Mouse (Mus musculus) neural tube, embryonic 15.5 days (tissue): Measurements from ENCODE around the gene Olfr115. TPM values are rescaled to one million over a fixed set of nuclear protein-coding genes. Genes with fewer than 3 reads are reported as not detected.

Experiments
- ATAC-seq: fragments of 200-750 bp; cut with Nextera tagmentation; 2 replicates; pipeline ENCODE4 v1.8.0; 2017; ENCODE audit warnings: mild to moderate bottlenecking, moderate TSS enrichment, moderate library complexity; ENCODE audit not compliant: low FRiP score
- H3K27ac ChIP-seq: fragments of 300-500 bp; sonication (generic); replicated peaks from 2 replicates; pipeline ENCODE4 v1.5.1; 2015; ENCODE audit warnings: mild to moderate bottlenecking, inconsistent platforms
- H3K27me3 ChIP-seq: fragments of 300-500 bp; sonication (generic); replicated peaks from 2 replicates; pipeline ENCODE4 v1.6.1; 2015; ENCODE audit warnings: inconsistent platforms
- H3K36me3 ChIP-seq: fragments of 300-500 bp; sonication (generic); 2 replicates; pipeline ENCODE4 v1.6.1; 2015; ENCODE audit warnings: inconsistent platforms
- H3K4me1 ChIP-seq: fragments of 300-500 bp; sonication (generic); 2 replicates; pipeline ENCODE4 v1.6.1; 2015; ENCODE audit warnings: inconsistent platforms
- H3K4me2 ChIP-seq: fragments of 300-500 bp; sonication (generic); 2 replicates; pipeline ENCODE4 v1.6.1; 2015; ENCODE audit warnings: inconsistent platforms, mild to moderate bottlenecking, moderate library complexity
- H3K4me3 ChIP-seq: fragments of 300-500 bp; sonication (generic); replicated peaks from 2 replicates; pipeline ENCODE4 v1.5.1; 2015; ENCODE audit warnings: mild to moderate bottlenecking, inconsistent platforms
- H3K9ac ChIP-seq: fragments of 300-500 bp; sonication (generic); replicated peaks from 2 replicates; pipeline ENCODE4 v1.6.1; 2015; ENCODE audit warnings: mild to moderate bottlenecking, inconsistent platforms
- H3K9me3 ChIP-seq: fragments of 300-500 bp; sonication (generic); replicated peaks from 2 replicates; pipeline ENCODE4 v1.6.1; 2016; ENCODE audit warnings: inconsistent platforms
- WGBS: fragments of 180-500 bp; shearing (Covaris S2); methylation state at CpG from one replicate; pipeline ENCODE4 v1.1.7; 2015; ENCODE audit warnings: mixed read lengths; 5-methylcytosine and 5-hydroxymethylcytosine counted together
- polyA plus RNA-seq: library from polyadenylated mRNA; unstranded; fragments of >200 nt; fragmentation: Nextera tagmentation; extraction: Ambion mirVana; gene quantifications from 2 replicates; pipeline ENCODE4 v1.2.1, GENCODE M21; 2015

Gene Olfr115
- not detected in 2 replicates for polyA plus RNA-seq

GRCm38 (mm10) chr17:37627009-37627408 is at the start of gene Olfr115, which contains the start of gene Olfr116:
Gene Olfr115, minus strand, starts transcription at chr17:37627109.
Gene Olfr116, minus strand, starts transcription at chr17:37627199.
- H3K4me2 ChIP-seq = no peak within 1 kb of the TSS
- H3K4me3 ChIP-seq = no peak within 1 kb of the TSS
- 81% methylated on average over 2 of the region's 2 CpGs for WGBS
- H3K9me3 ChIP-seq = no peaks in the 10 kb centered on the region
- no peak for ATAC-seq
- no peaks in the 10 kb centered on the region for H3K27me3 ChIP-seq
- H3K4me1 ChIP-seq = no peaks in the 10 kb centered on the region
- H3K9ac ChIP-seq = no peak within 1 kb of the TSS
- no peak within 1 kb of the TSS for H3K27ac ChIP-seq
- H3K36me3 ChIP-seq = no peaks in the 10 kb centered on the region

DNA sequence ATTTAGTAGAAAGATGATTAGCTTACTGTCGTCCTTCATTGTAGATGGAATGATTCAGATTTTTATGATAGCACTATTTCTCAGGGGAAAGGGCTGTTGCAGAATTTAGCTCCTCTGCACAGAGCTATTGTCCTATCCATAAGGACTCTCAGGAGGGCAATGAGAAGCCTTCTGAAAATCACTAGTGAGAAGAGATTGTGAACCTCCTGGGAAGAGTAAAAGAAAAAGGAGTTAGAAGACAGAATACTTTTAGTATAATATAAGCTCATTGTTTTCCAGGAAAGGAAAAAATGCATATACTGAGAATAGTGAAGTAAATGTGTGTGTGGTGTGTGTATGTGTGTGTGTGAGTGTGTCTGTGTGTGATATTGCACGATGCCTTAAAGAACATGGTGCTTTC is 39.8 kb upstream of the Olfr115 start, which contains the start of gene Olfr118:
TSS of gene Olfr118 (plus strand) at position 301 of the 400 bp plus-strand sequence.
- Histone ChIP-seq H3K27ac (no peak within 1 kb of the TSS), H3K9ac (no peak within 1 kb of the TSS), H3K4me1 (no peaks in the 10 kb centered on the region), H3K4me3 (no peak within 1 kb of the TSS), H3K9me3 (no peaks in the 10 kb centered on the region), H3K36me3 (no peaks in the 10 kb centered on the region), H3K4me2 (no peak within 1 kb of the TSS), H3K27me3 (no peaks in the 10 kb centered on the region)
- no peak for ATAC-seq
- WGBS = 75% methylated on average over 2 of the region's 2 CpGs

DNA sequence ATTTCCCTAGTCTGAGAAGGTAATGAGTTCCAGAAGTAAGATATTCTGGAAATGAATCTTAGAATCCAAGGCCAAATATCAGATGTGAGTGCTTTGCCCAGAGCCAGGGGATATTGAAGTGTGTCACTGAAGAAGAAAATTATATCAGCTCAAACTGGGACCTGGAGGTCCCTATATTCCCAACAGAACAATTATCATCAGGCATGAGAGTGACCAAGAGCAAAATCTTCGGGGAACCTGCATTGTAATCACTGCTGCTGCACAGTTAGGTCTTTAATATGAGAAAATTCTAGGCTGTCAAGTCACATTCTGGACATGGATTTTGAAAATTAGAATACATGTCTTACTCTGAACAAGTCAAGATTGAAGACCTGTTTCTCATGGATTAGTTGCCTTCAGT is 36.8 kb upstream of the Olfr115 start, which contains the start of gene Olfr117:
TSS of gene Olfr117 (minus strand) at position 101 of the 400 bp plus-strand sequence.
- Histone ChIP-seq H3K9ac (no peak within 1 kb of the TSS), H3K4me1 (no peaks in the 10 kb centered on the region), H3K27ac (no peak within 1 kb of the TSS), H3K4me2 (no peak within 1 kb of the TSS), H3K4me3 (no peak within 1 kb of the TSS), H3K36me3 (no peaks in the 10 kb centered on the region), H3K27me3 (no peaks in the 10 kb centered on the region), H3K9me3 (no peaks in the 10 kb centered on the region)
- no peak for ATAC-seq
- WGBS = 62% methylated on average over 1 of the region's 1 CpGs

DNA sequence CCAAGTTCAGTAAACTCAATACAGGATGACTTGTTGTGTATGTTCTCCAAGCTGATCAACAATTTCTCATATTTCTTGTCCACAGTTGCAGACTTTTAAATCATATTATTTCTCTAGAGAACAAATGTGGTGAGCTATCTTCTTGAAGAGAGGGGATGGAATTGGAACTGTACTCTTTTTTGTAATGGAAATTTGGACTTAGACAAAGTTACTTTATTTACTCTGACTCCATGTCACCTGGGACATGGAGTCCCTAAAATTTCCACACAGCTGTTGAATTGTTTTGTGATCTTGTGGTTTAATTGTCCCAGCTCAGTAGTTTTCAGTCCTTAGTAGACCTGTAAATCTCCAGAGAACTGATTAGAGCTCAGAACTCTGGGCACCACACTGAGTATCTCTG is 34.3 kb downstream of the Olfr115 start, which contains the start of gene Olfr114:
TSS of gene Olfr114 (minus strand) at position 101 of the 400 bp plus-strand sequence.
- no peaks in the 10 kb centered on the region for H3K27me3 ChIP-seq
- no peak for ATAC-seq
- H3K36me3 ChIP-seq = no peaks in the 10 kb centered on the region
- H3K27ac ChIP-seq = no peak within 1 kb of the TSS
- no peaks in the 10 kb centered on the region for H3K9me3 ChIP-seq
- no peaks in the 10 kb centered on the region for H3K4me1 ChIP-seq
- no peak within 1 kb of the TSS for H3K9ac ChIP-seq
- no peak within 1 kb of the TSS for H3K4me2 ChIP-seq
- H3K4me3 ChIP-seq = no peak within 1 kb of the TSS

- H3K27me3 ChIP-seq = no peaks in the 10 kb centered on the region
- H3K27ac ChIP-seq = no peak within 1 kb of the TSS
- no peak within 1 kb of the TSS for H3K4me3 ChIP-seq
- H3K9me3 ChIP-seq = no peaks in the 10 kb centered on the region
- ATAC-seq = no peak
- no peaks in the 10 kb centered on the region for H3K36me3 ChIP-seq
- H3K4me2 ChIP-seq = no peak within 1 kb of the TSS
- H3K4me1 ChIP-seq = no peaks in the 10 kb centered on the region
- H3K9ac ChIP-seq = no peak within 1 kb of the TSS
Measured at GRCm38 (mm10) chr17:37577563-37577962, 49.3 kb downstream of the Olfr115 start, which contains the start of gene Olfr113. Gene Olfr113, minus strand, starts transcription at chr17:37577663.

GRCm38 (mm10) chr17:37569351-37569750 is 57.6 kb downstream of the Olfr115 start, which contains the start of gene Olfr112:
Gene Olfr112, minus strand, starts transcription at chr17:37569451.
- no peak within 1 kb of the TSS for H3K27ac ChIP-seq
- ATAC-seq = no peak
- no peaks in the 10 kb centered on the region for H3K4me1 ChIP-seq
- no peaks in the 10 kb centered on the region for H3K36me3 ChIP-seq
- H3K4me2 ChIP-seq = no peak within 1 kb of the TSS
- no peak within 1 kb of the TSS for H3K9ac ChIP-seq
- H3K27me3 ChIP-seq = no peaks in the 10 kb centered on the region
- no peaks in the 10 kb centered on the region for H3K9me3 ChIP-seq
- H3K4me3 ChIP-seq = no peak within 1 kb of the TSS

Other genes starting within 250 kb of the Olfr115 start
- not detected in 2 replicates for gene Olfr105-ps, start 248.1 kb downstream of the Olfr115 start, polyA plus RNA-seq
- not detected in 2 replicates for gene Olfr106-ps, start 236.7 kb downstream of the Olfr115 start, polyA plus RNA-seq
- gene Olfr107, start 227.9 kb downstream of the Olfr115 start, polyA plus RNA-seq = 0.04 TPM in 1 of 2 replicates, not detected in the other
- not detected in 2 replicates for gene Olfr108, start 181.6 kb downstream of the Olfr115 start, polyA plus RNA-seq
- gene Olfr109, start 168.2 kb downstream of the Olfr115 start, polyA plus RNA-seq = not detected in 2 replicates
- 0.73 TPM in 1 of 2 replicates, not detected in the other for gene H2-M2, start 143.6 kb downstream of the Olfr115 start, polyA plus RNA-seq
- gene Olfr110, start 134.6 kb downstream of the Olfr115 start, polyA plus RNA-seq = not detected in 2 replicates
- gene Olfr111, start 119.1 kb downstream of the Olfr115 start, polyA plus RNA-seq = not detected in 2 replicates
- not detected in 2 replicates for gene Olfr112, start 57.7 kb downstream of the Olfr115 start, polyA plus RNA-seq
- not detected in 2 replicates for gene Olfr113, start 49.4 kb downstream of the Olfr115 start, polyA plus RNA-seq
- not detected in 2 replicates for gene Olfr114, start 34.4 kb downstream of the Olfr115 start, polyA plus RNA-seq
- not detected in 2 replicates for gene Olfr116, start 90 bp upstream of the Olfr115 start, polyA plus RNA-seq
- not detected in 2 replicates for gene Olfr117, start 36.7 kb upstream of the Olfr115 start, polyA plus RNA-seq
- gene Olfr118, start 39.9 kb upstream of the Olfr115 start, polyA plus RNA-seq = not detected in 2 replicates
- not detected in 2 replicates for gene Olfr119, start 69.5 kb upstream of the Olfr115 start, polyA plus RNA-seq
- gene Olfr120, start 94.7 kb upstream of the Olfr115 start, polyA plus RNA-seq = not detected in 2 replicates
- gene Olfr121, start 121.7 kb upstream of the Olfr115 start, polyA plus RNA-seq = not detected in 2 replicates
- not detected in 2 replicates for gene Olfr122, start 141.5 kb upstream of the Olfr115 start, polyA plus RNA-seq
- not detected in 2 replicates for gene Olfr123, start 166.4 kb upstream of the Olfr115 start, polyA plus RNA-seq
- gene Olfr124, start 172.8 kb upstream of the Olfr115 start, polyA plus RNA-seq = not detected in 2 replicates
- gene Olfr125, start 205.8 kb upstream of the Olfr115 start, polyA plus RNA-seq = not detected in 2 replicates
- gene Olfr126, start 220.4 kb upstream of the Olfr115 start, polyA plus RNA-seq = not detected in 2 replicates